Mouse (Mus musculus) MEL (cell line): ENCODE data around the gene Stom.

Source experiments
- CTCF ChIP-seq, 3 experiments: IDR thresholded peaks in 2 of 3; conservative IDR thresholded peaks in 1 of 3; 2 replicates each; pipeline ENCODE4 v1.5.1; 2011 to 2012; ENCODE audit warnings: low read length in 3 of 3, low read depth in 2 of 3, mild to moderate bottlenecking in 2 of 3, improper control_type of control experiment in 1 of 3, inconsistent platforms in 1 of 3, mixed read lengths in 1 of 3, moderate library complexity in 1 of 3; ENCODE audit not compliant: control insufficient read depth in 1 of 3, insufficient read depth in 1 of 3, poor library complexity in 1 of 3, severe bottlenecking in 1 of 3
- E2F4 ChIP-seq: IDR thresholded peaks from 2 replicates; pipeline ENCODE4 v1.6.1; 2011; ENCODE audit warnings: low read depth, low read length, improper control_type of control experiment, borderline replicate concordance
- HCFC1 ChIP-seq: IDR thresholded peaks from 2 replicates; pipeline ENCODE4 v1.6.1; 2012; ENCODE audit warnings: low read depth, mild to moderate bottlenecking, inconsistent platforms, low read length, improper control_type of control experiment, moderate library complexity
- MEF2A ChIP-seq: IDR thresholded peaks from 2 replicates; pipeline ENCODE4 v1.6.1; 2014; ENCODE audit warnings: low read depth, mild to moderate bottlenecking, inconsistent platforms, low read length, improper control_type of control experiment; ENCODE audit not compliant: poor library complexity, insufficient replicate concordance, severe bottlenecking; ENCODE audit errors: extremely low read depth
- TAL1 ChIP-seq: IDR thresholded peaks from 2 replicates; pipeline ENCODE4 v1.6.1; 2012; ENCODE audit warnings: mild to moderate bottlenecking, inconsistent platforms, low read length, moderate library complexity, mixed read lengths
- ZC3H11A ChIP-seq: IDR thresholded peaks from 2 replicates; pipeline ENCODE4 v1.6.1; 2012; ENCODE audit warnings: low read depth, mild to moderate bottlenecking, inconsistent platforms, low read length, improper control_type of control experiment
- ZMIZ1 ChIP-seq: IDR thresholded peaks from 2 replicates; pipeline ENCODE4 v1.6.1; 2012; ENCODE audit warnings: low read depth, mild to moderate bottlenecking, inconsistent platforms, low read length, improper control_type of control experiment, moderate library complexity

DNA sequence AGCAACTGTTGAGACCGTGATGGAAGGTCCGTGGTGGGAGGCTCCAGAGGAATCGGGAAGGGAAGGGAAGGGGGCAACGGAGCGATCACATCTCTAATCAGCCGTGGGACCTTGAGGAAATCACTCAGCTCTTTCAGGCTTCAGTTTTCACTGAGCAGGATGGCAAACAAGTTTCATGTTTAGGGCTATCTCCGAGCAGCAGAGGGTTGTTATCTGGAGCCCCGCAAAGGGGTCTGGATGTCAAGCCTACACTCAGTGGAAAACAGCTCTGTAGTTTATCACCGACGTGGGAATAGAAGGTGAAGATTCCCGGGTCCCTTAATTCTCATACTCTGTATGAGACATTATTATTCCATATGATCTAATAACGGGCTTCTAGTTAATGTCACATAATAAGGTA, 18.4 kb downstream of the Stom start:
- TF ChIP-seq ZMIZ1, result no peak
- TF ChIP-seq CTCF (IDR thresholded peaks at IDR 0.05 in 2 of 3, conservative IDR thresholded peaks at IDR 0.05 in 1 of 3; ENCODE audit: control insufficient read depth in 1 of 3, insufficient read depth in 1 of 3, low read depth in 2 of 3, low read length in 3 of 3, poor library complexity in 1 of 3, severe bottlenecking in 1 of 3), result no peak
- no peak for TF ChIP-seq HCFC1
- TF ChIP-seq MEF2A, result no peak
- no peak for TF ChIP-seq ZC3H11A
- no peak for TF ChIP-seq TAL1
- no peak for TF ChIP-seq E2F4
